Mouse (Mus musculus) megakaryocyte, embryonic 14.5 days (primary cell): ENCODE data around the gene Syt15. TPM values are rescaled to one million over a fixed set of nuclear protein-coding genes. Genes with fewer than 3 reads are reported as not detected.

ENCODE experiments used
- H3K27me3 ChIP-seq: replicated peaks from 2 replicates; pipeline ENCODE3; 2012; ENCODE audit warnings: inconsistent platforms
- H3K36me3 ChIP-seq: replicated peaks from 2 replicates; pipeline ENCODE3; 2012; ENCODE audit warnings: low read length, inconsistent platforms, mixed read lengths
- H3K4me1 ChIP-seq: 2 replicates; pipeline ENCODE4 v1.6.1; 2012; ENCODE audit warnings: inconsistent platforms
- H3K4me3 ChIP-seq: replicated peaks from 2 replicates; pipeline ENCODE3; 2012; ENCODE audit warnings: moderate library complexity, mild to moderate bottlenecking, inconsistent platforms
- H3K9me3 ChIP-seq: 2 replicates; pipeline ENCODE4 v1.6.1; 2012; ENCODE audit warnings: inconsistent platforms
- FLI1 ChIP-seq: IDR thresholded peaks from 2 replicates; pipeline ENCODE4 v1.6.1; 2012; ENCODE audit warnings: low read length, inconsistent platforms, mixed read lengths
- GATA1 ChIP-seq: IDR thresholded peaks from 3 replicates; pipeline ENCODE4 v1.6.1; 2012; ENCODE audit warnings: mixed read lengths, low read length, inconsistent platforms, borderline replicate concordance
- polyA plus RNA-seq: library from polyadenylated mRNA; stranded (reverse); fragments of >175 nt; gene quantifications from 2 replicates; pipeline ENCODE4 v1.2.3, GENCODE M21; 2012; ENCODE audit warnings: low replicate concordance; ENCODE audit not compliant: insufficient read depth

Gene Syt15
- polyA plus RNA-seq, 1 experiment, result not detected

- Histone ChIP-seq H3K9me3 (peaks cover 7% of the 10 kb centered on the region; the same call in 1 of the 2 replicates), H3K4me3 (peak within 1 kb of the TSS; percentile 91), H3K4me1 (peaks cover 23% of the 10 kb centered on the region), H3K36me3 (no peaks in the 10 kb centered on the region), H3K27me3 (peaks cover 71% of the 10 kb centered on the region)
- TF ChIP-seq GATA1, result no peak
- no peak for TF ChIP-seq FLI1
Measured at GRCm38 (mm10) chr14:34201231-34202035, 18.0 kb upstream of the Syt15 start, which contains the start of gene Gprin2. TSS of gene Gprin2 (minus strand) at chr14:34201653.

DNA sequence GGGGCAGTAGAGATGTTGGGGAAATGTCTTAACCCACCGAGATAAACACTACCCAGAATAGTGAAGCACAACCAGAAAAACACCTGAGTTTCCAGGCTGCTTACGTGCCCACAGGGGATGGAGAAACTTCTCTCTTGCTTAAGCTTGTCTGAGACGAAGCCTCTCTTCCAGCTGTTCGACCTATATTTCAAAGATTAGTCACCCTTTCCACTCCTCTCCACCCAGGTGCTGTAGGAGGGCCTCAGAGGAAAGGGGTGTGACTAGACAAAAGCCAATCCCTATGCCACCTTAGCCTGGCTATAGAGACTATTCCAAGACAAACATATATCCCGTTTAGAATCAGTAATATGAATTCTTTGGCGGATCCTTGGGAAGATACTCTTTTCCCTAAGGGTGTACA is 11.4 kb upstream of the Syt15 start:
- Histone ChIP-seq H3K36me3 (no peaks in the 10 kb centered on the region), H3K4me1 (no peaks in the 10 kb centered on the region), H3K27me3 (peaks cover 24% of the 10 kb centered on the region), H3K9me3 (peaks cover 10% of the 10 kb centered on the region), H3K4me3 (no peak overlapping the region)
- TF ChIP-seq GATA1 (no peak), FLI1 (no peak)

DNA sequence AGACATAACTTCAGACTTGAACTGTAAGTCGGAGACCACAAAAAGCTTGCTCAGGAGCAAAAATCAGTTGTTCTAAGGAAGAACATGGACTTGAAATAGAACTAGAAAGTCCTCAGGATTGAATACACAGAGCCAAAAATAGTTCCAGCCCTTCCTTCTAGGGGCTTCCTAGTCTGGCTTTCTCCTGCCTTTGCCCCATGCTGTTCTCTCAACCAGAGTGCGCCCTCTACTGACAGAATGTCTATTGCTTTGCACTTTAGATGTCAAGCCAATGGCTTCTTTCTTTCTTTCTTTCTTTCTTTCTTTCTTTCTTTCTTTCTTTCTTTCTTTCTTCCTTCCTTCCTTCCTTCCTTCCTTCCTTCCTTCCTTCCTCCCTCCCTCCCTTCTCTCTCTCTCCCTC is 10.7 kb upstream of the Syt15 start:
- no peaks in the 10 kb centered on the region for H3K36me3 ChIP-seq
- H3K4me1 ChIP-seq, result no peaks in the 10 kb centered on the region
- H3K4me3 ChIP-seq, result no peak overlapping the region
- H3K27me3 ChIP-seq, result peaks cover 17% of the 10 kb centered on the region
- H3K9me3 ChIP-seq, result peaks cover 10% of the 10 kb centered on the region
- no peak for TF ChIP-seq GATA1
- TF ChIP-seq FLI1, result no peak

GRCm38 (mm10) chr14:34209080-34209479 is 10.3 kb upstream of the Syt15 start:
- no peaks in the 10 kb centered on the region for H3K4me1 ChIP-seq
- no peak for TF ChIP-seq FLI1
- no peak for TF ChIP-seq GATA1
- H3K9me3 ChIP-seq, result peaks cover 10% of the 10 kb centered on the region

DNA sequence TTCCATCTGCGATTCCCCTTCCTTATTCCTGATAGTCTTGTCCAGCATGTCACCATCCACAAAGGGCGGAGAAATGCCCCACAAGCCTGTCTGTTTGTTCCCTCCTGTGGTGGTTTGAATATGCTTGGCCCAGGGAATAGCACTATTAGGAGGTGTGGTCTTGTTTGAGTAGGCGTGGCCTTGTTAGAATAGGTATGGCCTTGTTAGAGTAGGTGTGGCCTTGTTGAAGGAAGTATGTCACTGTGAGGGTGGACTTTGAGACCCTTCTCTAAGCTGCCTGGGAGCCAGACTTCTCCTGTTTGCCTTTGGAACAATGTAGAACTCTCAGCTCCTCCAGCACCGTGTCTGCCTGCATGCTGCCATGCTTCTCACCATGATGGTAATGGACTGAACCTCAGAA is 9.5 kb upstream of the Syt15 start:
- no peak for TF ChIP-seq GATA1
- no peak for TF ChIP-seq FLI1
- H3K4me3 ChIP-seq, result no peak overlapping the region

More at GRCm38 (mm10) chr14:34209080-34209479, 10.3 kb upstream of the Syt15 start:
- Histone ChIP-seq H3K36me3 (no peaks in the 10 kb centered on the region), H3K4me3 (peak overlapping the region; percentile 16), H3K27me3 (peaks cover 14% of the 10 kb centered on the region)

GRCm38 (mm10) chr14:34215451-34216127 is 3.8 kb upstream of the Syt15 start:
- H3K36me3 ChIP-seq, result no peaks in the 10 kb centered on the region
- no peak overlapping the region for H3K4me3 ChIP-seq
- H3K4me1 ChIP-seq, result no peaks in the 10 kb centered on the region; the same call in 1 of the 2 replicates
- peaks cover 33% of the 10 kb centered on the region for H3K27me3 ChIP-seq
- TF ChIP-seq FLI1, result no peak
- no peak for TF ChIP-seq GATA1
- H3K9me3 ChIP-seq, result peaks cover 23% of the 10 kb centered on the region

More for the DNA sequence above, 9.5 kb upstream of the Syt15 start:
- Histone ChIP-seq H3K9me3 (peaks cover 10% of the 10 kb centered on the region), H3K36me3 (no peaks in the 10 kb centered on the region), H3K27me3 (peaks cover 9% of the 10 kb centered on the region), H3K4me1 (no peaks in the 10 kb centered on the region)

GRCm38 (mm10) chr14:34219786-34220198 is 397 bp downstream of the Syt15 start:
- H3K4me3 ChIP-seq, result no peak overlapping the region

DNA sequence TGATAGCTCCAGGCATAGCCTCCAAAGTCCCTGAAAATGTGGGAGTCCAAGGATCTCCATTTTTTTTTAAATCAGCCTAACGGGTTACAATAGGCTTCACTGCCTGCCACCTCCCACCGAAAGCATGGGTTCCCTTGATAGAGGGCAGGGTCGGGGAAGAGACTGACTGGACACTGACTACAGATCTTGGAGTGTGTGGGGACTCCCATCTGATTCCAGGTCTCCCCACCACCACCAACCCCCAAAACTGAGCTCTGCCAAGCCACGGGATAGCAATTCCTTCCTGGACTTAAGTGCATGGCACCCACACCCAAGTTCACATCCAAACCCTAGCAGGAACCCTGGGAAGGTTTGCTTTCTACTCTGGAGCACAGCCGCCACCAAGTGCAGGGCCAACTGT is 1.0 kb downstream of the Syt15 start:
- no peaks in the 10 kb centered on the region; the same call in 1 of the 2 replicates for H3K4me1 ChIP-seq
- TF ChIP-seq GATA1, result no peak
- TF ChIP-seq FLI1, result no peak
- H3K27me3 ChIP-seq, result peaks cover 42% of the 10 kb centered on the region
- peaks cover 19% of the 10 kb centered on the region for H3K9me3 ChIP-seq
- H3K4me3 ChIP-seq, result no peak overlapping the region
- H3K36me3 ChIP-seq, result no peaks in the 10 kb centered on the region

More at GRCm38 (mm10) chr14:34219786-34220198, 397 bp downstream of the Syt15 start:
- H3K4me1 ChIP-seq, result no peaks in the 10 kb centered on the region; the same call in 1 of the 2 replicates
- no peak for TF ChIP-seq FLI1
- no peak for TF ChIP-seq GATA1
- peaks cover 19% of the 10 kb centered on the region for H3K9me3 ChIP-seq
- H3K36me3 ChIP-seq, result no peaks in the 10 kb centered on the region
- H3K27me3 ChIP-seq, result peaks cover 42% of the 10 kb centered on the region

DNA sequence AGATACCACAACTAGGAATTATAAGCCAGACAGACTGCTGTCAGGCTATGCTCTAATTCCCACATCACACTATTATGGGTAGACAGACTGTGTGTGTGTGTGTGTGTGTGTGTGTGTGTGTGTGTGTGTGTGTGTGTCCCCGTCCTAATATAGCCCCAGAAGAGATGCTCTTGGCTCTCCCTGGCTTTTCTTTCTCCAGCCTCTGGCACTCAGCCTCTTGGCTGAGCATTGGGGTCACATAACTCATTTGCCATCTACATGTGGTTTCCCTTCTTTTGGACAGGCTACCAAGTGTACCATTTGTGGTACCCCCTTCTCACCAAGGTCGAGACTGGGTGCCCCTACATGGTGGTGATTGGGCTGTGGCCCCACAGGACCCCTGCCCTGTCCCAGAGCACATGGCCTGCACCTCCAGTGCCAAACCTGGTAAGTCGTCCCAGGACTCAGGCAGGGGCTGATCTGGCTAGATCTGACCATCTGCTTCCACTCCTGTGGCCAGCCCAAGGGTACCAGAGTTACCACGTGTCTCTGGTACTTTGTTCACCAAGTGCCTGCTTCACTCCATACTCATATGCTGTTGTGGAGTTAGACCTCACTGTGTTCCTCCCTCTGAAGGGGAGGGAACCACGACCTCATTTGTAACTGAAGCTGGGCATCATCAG is 2.2 kb downstream of the Syt15 start:
- Histone ChIP-seq H3K27me3 (peaks cover 41% of the 10 kb centered on the region), H3K4me1 (no peaks in the 10 kb centered on the region; the same call in 1 of the 2 replicates), H3K4me3 (no peak overlapping the region), H3K36me3 (no peaks in the 10 kb centered on the region), H3K9me3 (peaks cover 16% of the 10 kb centered on the region; the same call in 1 of the 2 replicates)
- TF ChIP-seq GATA1, result no peak
- no peak for TF ChIP-seq FLI1
